Mouse (Mus musculus): Measurements from ENCODE around the gene Sprr2b.
"Not testable (repeated sequence)": the region's sequence is repeated elsewhere in the genome, so short reads cannot be mapped to it uniquely, and the experiment has no call there.

GRCm38 (mm10) chr3:92271414-92271985, 44.9 kb upstream of the Sprr2b start:
- not testable (repeated sequence) for TF ChIP-seq CTCF (IDR thresholded peaks at IDR 0.05; ENCODE audit: low read depth, low read length); TAL1 (conservative IDR thresholded peaks at IDR 0.05; ENCODE audit: low read depth, low read length); GATA1 (IDR thresholded peaks at IDR 0.05; ENCODE audit: borderline replicate concordance, low read length); POLR2AphosphoS5 (IDR thresholded peaks at IDR 0.05; ENCODE audit: insufficient replicate concordance, low read depth, low read length)

Measured in G1E (cell line).